Mouse (Mus musculus): ENCODE data around the gene Enthd1. TPM values are rescaled to one million over a fixed set of nuclear protein-coding genes. Genes with fewer than 3 reads are reported as not detected.

Enthd1 gene
- total RNA-seq, 1 experiment from 2014 or later = not detected

Other genes with a start within 250 kb of the Enthd1 start
- gene Grap2, start 7.4 kb upstream of the Enthd1 start, total RNA-seq (2021) = 3.0 and 14.8 TPM in 2 replicates
- gene Fam83f, start 106.7 kb upstream of the Enthd1 start, total RNA-seq (2021) = 0.79 and 0.96 TPM in 2 replicates
- gene Tnrc6b, start 146.2 kb upstream of the Enthd1 start, total RNA-seq (2021) = 55.7 and 63.3 TPM in 2 replicates

All from adrenal gland, postnatal 14 days (tissue).